Mouse (Mus musculus) midbrain, embryonic 12.5 days (tissue): ENCODE measurements at regions not wholly inside any gene's neighbourhood (a gene's known extent, or its start where the extent isn't known, plus 50 kb on each side); places are given as distances from the start of the nearest gene placed in this dataset.

Source experiments
- ATAC-seq: fragments of 200-750 bp; cut with Nextera tagmentation; 2 replicates; pipeline ENCODE4 v1.8.0; 2017; ENCODE audit warnings: low read depth, moderate TSS enrichment, moderate library complexity; ENCODE audit not compliant: low FRiP score
- H3K27ac ChIP-seq: fragments of 300-500 bp; sonication (generic); replicated peaks from 2 replicates; pipeline ENCODE4 v1.5.1; 2016; ENCODE audit warnings: mild to moderate bottlenecking
- H3K27me3 ChIP-seq: fragments of 300-500 bp; sonication (generic); 2 replicates; pipeline ENCODE4 v1.6.1; 2016; ENCODE audit warnings: mild to moderate bottlenecking
- H3K36me3 ChIP-seq: fragments of 300-500 bp; sonication (generic); 2 replicates; pipeline ENCODE4 v1.6.1; 2016
- H3K4me1 ChIP-seq: fragments of 300-500 bp; sonication (generic); 2 replicates; pipeline ENCODE4 v1.6.1; 2016
- H3K4me2 ChIP-seq: fragments of 300-500 bp; sonication (generic); replicated peaks from 2 replicates; pipeline ENCODE4 v1.6.1; 2016; ENCODE audit warnings: mild to moderate bottlenecking, moderate library complexity
- H3K4me3 ChIP-seq: fragments of 300-500 bp; sonication (generic); 2 replicates; pipeline ENCODE4 v1.5.1; 2016; ENCODE audit warnings: mild to moderate bottlenecking
- H3K9ac ChIP-seq: fragments of 300-500 bp; sonication (generic); replicated peaks from 2 replicates; pipeline ENCODE4 v1.6.1; 2016; ENCODE audit warnings: mild to moderate bottlenecking, moderate library complexity
- H3K9me3 ChIP-seq: fragments of 300-500 bp; sonication (generic); 2 replicates; pipeline ENCODE4 v1.6.1; 2016; ENCODE audit warnings: mild to moderate bottlenecking
- WGBS: fragments of 180-500 bp; shearing (Covaris S2); methylation state at CpG from one replicate; pipeline ENCODE4 v1.1.7; 2016; 5-methylcytosine and 5-hydroxymethylcytosine counted together

DNA sequence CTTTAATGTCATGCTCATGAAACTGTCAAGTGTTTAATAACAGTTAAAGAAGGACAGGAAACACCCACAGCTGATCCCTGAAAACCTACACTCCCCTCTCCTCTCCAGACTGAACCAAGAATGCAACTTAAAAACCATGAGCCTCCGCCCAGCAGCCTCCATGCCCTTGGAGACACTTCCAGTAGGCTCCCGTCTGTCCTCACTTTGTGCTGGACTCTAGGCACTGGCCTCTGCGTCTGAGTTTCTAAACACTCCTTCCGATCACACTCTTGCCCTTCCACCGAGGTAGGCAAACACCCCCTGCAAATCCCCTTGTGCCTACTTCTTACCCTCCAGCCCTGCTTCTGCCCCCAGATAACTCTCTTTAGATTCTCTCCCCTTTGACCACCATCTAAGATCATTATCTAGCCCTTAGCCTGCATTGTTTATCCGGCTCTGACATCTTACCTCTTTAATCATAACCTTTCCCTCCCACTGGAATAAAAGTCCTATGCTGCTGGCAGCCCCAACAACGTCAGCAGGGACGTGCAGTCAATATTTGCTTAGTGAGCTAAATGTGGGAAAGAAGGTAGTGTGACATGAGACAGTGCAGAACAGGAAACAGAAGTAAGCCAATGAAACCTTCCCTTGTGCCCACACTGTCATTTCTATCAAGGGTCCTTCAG is 52.5 kb upstream of the Dhx40 start:
- Histone ChIP-seq H3K9me3 (no peaks in the 10 kb centered on the region), H3K9ac (no peak overlapping the region), H3K4me2 (no peak overlapping the region), H3K4me3 (no peak overlapping the region), H3K27ac (no peak overlapping the region), H3K36me3 (no peaks in the 10 kb centered on the region), H3K4me1 (0 out of 2 replicates have a peak, but pooled peaks cover 6% of the 10 kb centered on the region), H3K27me3 (no peaks in the 10 kb centered on the region)
- WGBS: 78% methylated on average over 8 of the region's 8 CpGs
- ATAC-seq: no peak

DNA sequence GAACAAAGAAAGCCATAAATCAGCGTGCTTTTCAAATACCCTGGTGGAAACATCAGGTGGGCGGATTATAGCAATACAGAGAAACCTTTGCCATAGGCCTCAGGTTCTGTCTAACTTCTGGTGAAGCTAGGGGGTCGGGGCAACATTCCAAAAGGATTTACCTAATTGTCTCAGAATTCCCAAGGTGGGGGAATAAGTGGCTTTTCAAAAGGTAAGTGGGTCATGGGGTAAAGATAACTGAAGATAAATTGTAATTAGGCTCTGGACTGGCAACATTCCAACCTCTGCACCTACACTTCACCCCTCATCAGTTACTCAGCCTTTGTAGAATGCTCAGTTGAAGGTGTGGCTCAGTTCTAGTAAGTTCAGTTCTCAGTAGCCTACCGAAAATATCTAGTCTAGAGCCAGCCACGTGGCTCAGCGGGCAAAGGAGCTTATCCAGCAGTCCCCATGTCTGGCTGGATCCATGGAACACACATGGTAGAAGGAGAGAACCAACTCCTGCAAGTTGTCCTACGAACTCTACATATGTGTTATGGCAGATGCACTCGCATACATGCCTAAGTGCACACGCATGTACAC is 51.8 kb upstream of the Dhx40 start:
- no peak for ATAC-seq
- 92% methylated on average over 9 of the region's 9 CpGs for WGBS
- no peak overlapping the region for H3K27ac ChIP-seq
- no peak overlapping the region for H3K4me3 ChIP-seq
- H3K4me2 ChIP-seq: no peak overlapping the region
- H3K27me3 ChIP-seq: no peaks in the 10 kb centered on the region
- no peak overlapping the region for H3K9ac ChIP-seq
- H3K36me3 ChIP-seq: no peaks in the 10 kb centered on the region
- H3K9me3 ChIP-seq: no peaks in the 10 kb centered on the region
- 0 out of 2 replicates have a peak, but pooled peaks cover 6% of the 10 kb centered on the region for H3K4me1 ChIP-seq

DNA sequence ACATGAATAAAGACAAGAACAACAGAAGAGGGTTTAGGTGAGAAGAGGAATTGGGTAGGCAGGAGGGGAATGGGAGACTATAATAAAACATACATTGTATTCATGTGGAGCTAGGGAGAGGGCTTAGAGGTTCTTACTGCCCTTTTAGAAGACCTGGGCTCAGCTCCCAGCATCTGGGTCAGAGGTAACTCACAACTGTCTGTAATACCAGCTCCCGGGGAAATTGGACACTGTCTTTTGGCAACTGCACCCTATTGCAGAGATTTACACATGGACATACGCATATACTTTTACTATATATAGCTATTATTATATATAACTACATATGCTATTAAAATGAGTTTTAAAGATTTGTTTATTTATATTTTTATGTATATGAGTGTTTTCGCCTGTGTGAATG is 50.7 kb upstream of the Dhx40 start:
- WGBS: 92% methylated on average over 3 of the region's 3 CpGs
- no peak for ATAC-seq
- H3K4me2 ChIP-seq: no peak overlapping the region
- peaks cover 6% of the 10 kb centered on the region; the same call in 1 of the 2 replicates for H3K4me1 ChIP-seq
- no peak overlapping the region for H3K27ac ChIP-seq
- no peaks in the 10 kb centered on the region for H3K9me3 ChIP-seq
- no peak overlapping the region for H3K9ac ChIP-seq
- no peaks in the 10 kb centered on the region for H3K36me3 ChIP-seq
- H3K4me3 ChIP-seq: no peak overlapping the region
- no peaks in the 10 kb centered on the region for H3K27me3 ChIP-seq
